Mouse (Mus musculus): Measurements from ENCODE around the gene Ocln.

GRCm38 (mm10) chr13:100511146-100511859 lies 41.2 kb downstream of the Ocln start:
- TF ChIP-seq TAL1 (conservative IDR thresholded peaks at IDR 0.05; ENCODE audit: low read depth, low read length): no peak
- no peak for TF ChIP-seq CTCF (IDR thresholded peaks at IDR 0.05; ENCODE audit: low read depth, low read length)
- no peak for TF ChIP-seq POLR2AphosphoS5 (IDR thresholded peaks at IDR 0.05; ENCODE audit: insufficient replicate concordance, low read depth, low read length)
- TF ChIP-seq GATA2 (IDR thresholded peaks at IDR 0.05; ENCODE audit: borderline replicate concordance, low read depth, low read length): no peak
- TF ChIP-seq GATA1 (IDR thresholded peaks at IDR 0.05; ENCODE audit: borderline replicate concordance, low read length): no peak

Measured in G1E (cell line).